ENCODE assay signal across 8 mouse cellular contexts in genomic region chr14:99298385-99299021, GRCm38 (mm10). TPM values are rescaled to one million over a fixed set of nuclear protein-coding genes. Genes with fewer than 3 reads are reported as not detected.
DNase-seq lines count a peak whose midpoint lies in the region; ATAC-seq lines count a peak whose summit lies in the region.

TSS of gene Klf5 (plus strand) at chr14:99298691.

- peak; percentile 90 for ATAC-seq in inflammation-experienced regulatory T-cells, adult 6 months
- peak; percentile 95 for ATAC-seq in megakaryocyte progenitor cell, adult 5-6 weeks (replicated peaks; ENCODE audit: poor library complexity)

- DNase-seq in adrenal gland, adult 2 months = peak; percentile 97
- DNase-seq in embryo, embryonic 11 days = peak; percentile 95
- DNase-seq in gastrocnemius, postnatal 25 days = peak; percentile 95
- DNase-seq in left cerebral cortex, adult 9 months (ENCODE audit: low spot score in 2 of 2) = peak; percentile 75 to 91
- peak; percentile 96 for DNase-seq in right cerebral cortex, postnatal 10 days (ENCODE audit: low spot score in 2 of 2)
- DNase-seq in urinary bladder, postnatal 14 days (ENCODE audit: low spot score) = peak; percentile 97

RNA-seq across cellular contexts. Expression of gene Klf5, which starts in this region (rescaled TPM):
- 1 to 10 TPM; 6.0 to 9.4 TPM for total RNA-seq in adrenal gland, adult 2 months (2021)
- 8.5 and 10.0 TPM in 2 replicates for polyA plus RNA-seq in adrenal gland, adult 2 months (2012; rRNA removed)
- 1 to 10 TPM; 4.5 to 5.7 TPM for total RNA-seq in gastrocnemius, postnatal 25 days (2021)
- polyA plus RNA-seq in inflammation-experienced regulatory T-cells, adult 6 months (2017; shearing (Covaris generic)) = not detected
- 2.4 and 3.6 TPM in 2 replicates for total RNA-seq in megakaryocyte progenitor cell, adult 5-6 weeks (2015)
- total RNA-seq in megakaryocyte progenitor cell, adult 5-6 weeks (2017) = 1.2 and 1.5 TPM in 2 replicates

Comparison
In these comparisons a context has a peak if more than half of its experiments do, and no peak if none do; other contexts are left out.
1. Peak in every context shown above with its lines: DNase-seq and ATAC-seq.
2. Peak in ATAC-seq in inflammation-experienced regulatory T-cells, adult 6 months; RNA of the gene not detected or under 1 TPM.